Mouse (Mus musculus): ENCODE measurements around the gene Cnpy2.
A peak's percentile ranks its signal among the peaks of the same experiment; 100 is the strongest.
"Not testable (repeated sequence)": the region's sequence is repeated elsewhere in the genome, so short reads cannot be mapped to it uniquely, and the experiment has no call there.

Cnpy2 gene

DNA sequence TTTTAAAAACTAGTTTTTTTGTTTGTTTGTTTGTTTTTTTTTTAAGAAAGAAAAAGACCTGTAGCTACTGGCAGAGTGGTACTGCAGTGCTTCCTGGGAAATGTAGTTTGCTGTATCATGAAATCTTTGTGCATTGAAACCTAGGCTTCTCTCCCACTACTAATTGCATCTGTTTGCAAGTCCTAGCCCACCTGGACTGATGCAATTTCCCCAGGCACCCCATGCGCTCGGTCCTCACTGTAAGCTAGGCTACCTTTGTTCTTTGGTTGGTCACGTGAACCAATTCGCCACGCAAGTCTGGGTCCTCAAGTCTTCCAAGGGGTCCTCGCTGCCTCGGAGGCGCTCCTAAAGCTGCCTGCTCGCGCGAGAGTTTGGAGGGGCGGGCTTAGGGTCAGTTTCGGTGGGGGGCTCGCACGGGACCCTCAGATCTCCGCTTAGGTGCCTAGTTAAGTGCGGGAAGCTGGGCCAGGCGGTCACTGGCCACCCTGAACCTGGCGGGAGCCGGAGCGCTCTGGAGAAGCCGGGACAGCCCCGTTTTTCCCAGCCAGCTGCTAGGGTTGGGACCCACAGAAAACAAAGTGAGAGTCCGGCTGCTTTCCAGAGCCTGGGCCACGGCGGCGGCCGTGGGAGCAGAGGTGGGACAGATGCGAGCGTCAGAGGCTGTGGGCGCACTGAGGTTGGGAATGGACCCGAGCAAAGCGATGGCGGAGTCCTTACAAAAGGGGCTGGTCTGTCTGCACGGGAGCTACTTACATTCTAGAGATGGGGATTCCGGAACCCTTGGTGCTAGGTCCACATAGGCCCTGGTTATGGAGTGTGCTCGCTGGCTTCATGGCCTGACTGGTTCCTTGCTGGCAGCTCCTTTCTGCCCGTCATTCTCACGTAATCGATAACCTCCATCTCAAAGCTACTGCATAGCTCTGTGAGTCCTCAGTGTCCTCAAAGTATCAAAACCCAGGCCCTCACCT lies at the start of gene Cnpy2:
TSS of gene Cnpy2 (plus strand) at position 319 of the 968 bp plus-strand sequence.
- DNase-seq (ENCODE audit: inconsistent age in 2 of 2, low spot score in 1 of 2): peak; percentile 87 to 97

- DNase-seq (ENCODE audit: inconsistent age in 2 of 2, low spot score in 1 of 2): not testable (repeated sequence)
Measured at GRCm38 (mm10) chr10:128272819-128273439, 49.3 kb upstream of the Cnpy2 start.

DNA sequence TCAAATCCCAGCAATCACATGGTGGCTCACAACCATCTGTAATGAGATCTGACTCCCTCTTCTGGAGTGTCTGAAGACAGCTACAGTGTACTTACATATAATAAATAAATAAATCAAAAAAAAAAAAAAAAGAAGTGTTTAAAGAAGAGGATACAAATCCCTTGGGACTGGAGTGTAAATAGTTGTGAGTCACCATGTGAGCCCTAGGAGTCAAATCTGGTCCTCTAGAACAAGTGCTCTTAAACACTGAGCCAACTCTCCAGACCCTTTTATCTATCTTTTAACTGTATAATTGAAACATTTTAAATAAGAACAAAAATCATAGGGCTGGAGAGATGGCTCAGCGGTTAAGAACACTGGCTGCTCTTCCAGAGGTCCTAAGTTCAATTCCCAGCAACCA lies 46.9 kb upstream of the Cnpy2 start:
- not testable (repeated sequence) for DNase-seq (ENCODE audit: inconsistent age in 2 of 2, low spot score in 1 of 2)

DNA sequence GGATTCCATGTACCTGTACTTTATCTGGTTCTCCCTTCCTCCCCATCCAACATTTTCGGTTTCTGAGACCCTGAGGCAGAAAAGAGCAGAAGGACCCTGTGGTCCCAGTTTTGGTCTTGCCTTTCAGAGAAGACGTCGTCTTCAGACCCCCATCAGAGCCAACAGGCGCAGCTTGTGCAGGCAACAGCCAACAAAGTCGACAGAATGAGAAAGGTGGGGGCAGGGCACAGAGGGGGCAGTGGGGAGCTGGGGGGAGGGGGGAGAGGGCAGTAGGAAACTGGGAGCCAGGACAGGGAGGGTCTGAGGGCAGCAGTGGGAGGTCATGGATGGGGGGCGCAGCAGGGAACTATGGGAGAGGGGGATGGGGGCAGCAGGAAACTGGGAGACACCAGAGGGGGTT lies 44.1 kb upstream of the Cnpy2 start:
- DNase-seq (ENCODE audit: inconsistent age in 2 of 2, low spot score in 1 of 2): no peak

DNA sequence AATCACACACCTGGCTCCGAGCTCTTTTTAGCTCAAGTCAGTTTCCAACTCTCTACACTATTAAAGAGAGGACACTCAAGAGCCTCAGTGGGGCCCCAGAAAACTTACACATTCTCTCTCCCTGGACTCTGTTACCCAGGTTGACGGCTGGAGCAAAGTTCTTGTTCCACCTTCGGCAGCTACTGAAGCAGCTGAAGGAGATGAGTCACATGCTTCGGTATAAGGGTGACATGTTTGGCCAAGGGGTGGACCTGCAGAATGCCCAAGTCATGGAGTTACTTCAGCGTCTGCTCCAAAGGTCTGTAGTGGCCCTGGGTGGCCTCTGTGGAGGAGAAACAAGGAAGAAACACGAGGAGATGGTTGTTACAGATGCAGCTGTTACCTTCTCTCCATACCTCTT lies 41.3 kb upstream of the Cnpy2 start:
- DNase-seq (ENCODE audit: inconsistent age in 2 of 2, low spot score in 1 of 2): no peak

DNA sequence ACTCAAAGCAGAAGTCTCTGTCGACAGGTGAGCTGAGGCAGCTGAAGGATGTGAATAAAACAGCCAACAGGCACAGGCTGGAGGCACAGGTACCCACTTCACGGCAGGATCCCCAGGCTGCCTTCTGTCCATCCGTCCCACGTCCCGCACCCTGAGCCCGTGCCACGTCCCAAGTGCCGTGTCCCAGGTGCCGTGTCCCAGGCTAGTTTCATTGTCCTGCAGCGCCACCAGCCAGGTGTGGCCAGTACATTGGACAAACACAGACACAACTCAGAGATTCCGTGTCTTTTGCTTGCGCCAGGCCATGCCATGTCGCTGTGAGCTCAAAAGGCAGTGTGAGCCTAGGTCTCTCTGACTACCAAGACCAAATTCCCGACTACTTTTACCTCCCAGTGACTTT lies 40.6 kb upstream of the Cnpy2 start:
- DNase-seq (ENCODE audit: inconsistent age in 2 of 2, low spot score in 1 of 2): no peak

DNA sequence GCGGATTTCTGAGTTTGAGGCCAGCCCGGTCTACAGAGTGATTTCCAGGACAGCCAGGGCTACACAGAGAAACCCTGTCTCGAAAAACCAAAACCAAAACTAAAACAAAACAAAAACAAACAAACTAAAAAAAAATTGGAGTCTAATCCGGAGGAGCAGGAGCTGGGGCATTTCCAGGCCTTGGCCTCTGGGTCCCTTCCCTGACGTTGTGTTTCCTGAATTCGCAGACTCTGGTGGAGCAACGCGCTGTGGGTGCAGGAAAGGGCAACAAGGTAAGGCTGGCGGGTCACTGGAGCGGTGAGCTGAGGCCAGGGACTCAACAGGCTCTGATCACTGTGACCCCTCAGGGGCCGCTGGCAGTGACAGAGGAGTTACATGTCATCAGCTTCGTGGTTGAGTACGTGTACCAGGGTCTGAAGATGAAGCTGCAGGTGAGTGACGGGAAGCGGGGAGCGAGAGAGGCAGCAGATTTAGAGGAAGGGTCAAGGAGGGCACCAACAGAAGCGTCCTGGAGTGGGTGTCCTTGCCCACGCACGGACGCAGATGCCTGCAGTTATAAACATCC lies 39.3 kb upstream of the Cnpy2 start:
- peak in 1 of 2 experiments; percentile 54 for DNase-seq (ENCODE audit: inconsistent age in 2 of 2, low spot score in 1 of 2)

DNA sequence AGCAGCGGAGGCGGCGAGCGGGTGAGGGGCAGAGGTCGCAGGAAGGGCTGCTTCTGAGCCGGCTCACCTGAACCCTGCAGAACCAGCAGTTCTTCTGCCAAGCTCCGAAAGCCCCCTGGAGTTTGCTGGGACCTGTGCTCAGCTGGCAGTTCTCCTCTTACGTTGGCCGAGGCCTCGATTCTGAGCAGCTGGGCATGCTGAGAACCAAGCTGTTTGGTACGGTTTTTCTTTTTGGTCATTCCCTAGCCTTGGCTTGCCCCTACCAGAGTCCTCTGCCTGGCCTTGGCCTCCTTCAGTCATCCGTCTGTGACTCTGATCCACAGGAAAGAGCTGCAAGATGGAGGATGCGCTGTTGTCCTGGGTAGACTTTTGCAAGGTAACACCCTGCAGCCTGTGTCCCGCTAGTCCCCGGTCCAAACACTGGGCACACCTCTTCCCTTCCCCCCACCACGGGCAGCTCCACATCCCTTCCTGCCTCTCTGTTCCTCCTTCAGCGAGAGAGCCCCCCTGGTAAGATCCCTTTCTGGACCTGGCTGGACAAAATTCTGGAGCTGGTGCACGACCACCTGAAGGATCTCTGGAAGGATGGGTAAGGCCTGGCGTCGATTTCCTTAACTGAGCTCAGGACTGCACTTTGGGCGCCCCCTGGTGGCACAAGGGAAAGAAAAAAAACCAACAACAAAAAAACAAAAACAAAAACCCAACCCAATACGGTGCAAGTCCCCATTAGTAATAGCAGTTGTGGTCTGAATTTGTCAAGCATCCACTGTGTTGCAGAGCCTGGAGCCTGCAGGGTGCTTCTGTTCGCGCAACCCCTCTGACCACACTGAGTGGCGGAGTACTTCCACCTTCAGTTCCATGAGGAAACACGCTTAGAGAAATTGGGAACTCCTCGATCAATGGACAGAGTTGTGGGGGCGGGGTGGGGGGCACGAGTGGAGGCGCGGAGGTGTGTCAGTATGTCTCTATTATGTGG lies 38.4 kb upstream of the Cnpy2 start:
- peak; percentile 63 to 90 for DNase-seq (ENCODE audit: inconsistent age in 2 of 2, low spot score in 1 of 2)

GRCm38 (mm10) chr10:128290594-128290993 lies 31.7 kb upstream of the Cnpy2 start:
- not testable (repeated sequence) for DNase-seq (ENCODE audit: inconsistent age in 2 of 2, low spot score in 1 of 2)

DNA sequence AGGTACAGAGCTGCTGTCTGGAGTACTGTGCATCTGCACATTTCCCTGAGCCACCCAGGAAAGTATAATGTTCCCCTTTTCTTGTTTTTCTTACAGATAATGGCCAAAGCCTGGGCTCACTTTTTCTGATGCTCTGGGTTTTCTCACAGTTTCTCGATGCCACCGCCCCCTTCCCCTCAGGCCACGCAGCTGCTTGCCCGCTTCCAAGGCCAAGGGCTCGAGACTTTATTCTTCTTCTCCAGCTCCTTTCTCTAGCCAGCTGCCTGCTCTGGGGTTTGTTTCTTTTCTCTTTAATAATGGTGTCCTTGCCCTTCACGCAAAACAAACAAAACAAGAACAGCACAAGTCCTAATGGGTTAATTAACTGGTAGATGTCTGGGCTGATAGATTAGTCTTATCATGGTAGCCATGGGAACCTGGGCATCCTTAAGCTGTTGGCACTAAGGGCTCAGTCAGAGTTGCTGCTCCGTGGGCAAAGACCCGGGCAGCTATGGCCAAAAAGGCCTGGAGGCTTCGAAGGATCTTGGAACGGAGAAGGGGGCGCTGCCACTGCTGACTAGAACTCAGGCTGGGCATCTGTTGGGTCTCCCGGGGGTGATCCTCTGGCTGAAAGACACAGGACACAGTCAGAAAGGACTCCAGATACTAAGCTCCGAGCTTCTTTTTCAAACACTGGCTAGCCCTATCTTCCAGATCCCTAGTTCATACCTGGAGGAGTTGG lies 25.7 kb upstream of the Cnpy2 start:
- no peak for DNase-seq (ENCODE audit: inconsistent age in 2 of 2, low spot score in 1 of 2)

- DNase-seq (ENCODE audit: inconsistent age in 2 of 2, low spot score in 1 of 2): peak in 1 of 2 experiments; percentile 81
Measured at GRCm38 (mm10) chr10:128297221-128297620, 25.0 kb upstream of the Cnpy2 start.

GRCm38 (mm10) chr10:128297622-128298021 lies 24.6 kb upstream of the Cnpy2 start:
- peak in 1 of 2 experiments; percentile 70 for DNase-seq (ENCODE audit: inconsistent age in 2 of 2, low spot score in 1 of 2)

DNA sequence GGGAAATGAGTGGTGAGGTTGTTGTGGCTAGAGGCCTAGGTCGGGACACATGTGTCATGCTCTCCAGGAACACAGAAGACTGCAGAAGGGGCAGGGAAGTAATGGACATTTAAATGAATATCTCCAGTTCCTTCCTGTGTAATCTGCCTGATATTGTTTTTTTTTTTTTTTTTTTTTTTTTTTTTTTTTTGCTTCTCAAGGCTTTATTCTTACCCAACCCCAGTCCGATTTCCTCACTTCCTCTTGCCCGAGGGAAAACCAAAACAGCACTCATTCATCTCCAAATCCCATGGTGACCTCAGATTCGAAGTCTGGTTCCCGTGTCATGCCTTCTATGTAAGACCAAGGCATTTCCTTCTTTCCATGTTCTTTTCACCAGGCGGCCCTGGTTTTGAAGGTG lies 24.0 kb upstream of the Cnpy2 start:
- DNase-seq (ENCODE audit: inconsistent age in 2 of 2, low spot score in 1 of 2): peak in 1 of 2 experiments; percentile 64

DNA sequence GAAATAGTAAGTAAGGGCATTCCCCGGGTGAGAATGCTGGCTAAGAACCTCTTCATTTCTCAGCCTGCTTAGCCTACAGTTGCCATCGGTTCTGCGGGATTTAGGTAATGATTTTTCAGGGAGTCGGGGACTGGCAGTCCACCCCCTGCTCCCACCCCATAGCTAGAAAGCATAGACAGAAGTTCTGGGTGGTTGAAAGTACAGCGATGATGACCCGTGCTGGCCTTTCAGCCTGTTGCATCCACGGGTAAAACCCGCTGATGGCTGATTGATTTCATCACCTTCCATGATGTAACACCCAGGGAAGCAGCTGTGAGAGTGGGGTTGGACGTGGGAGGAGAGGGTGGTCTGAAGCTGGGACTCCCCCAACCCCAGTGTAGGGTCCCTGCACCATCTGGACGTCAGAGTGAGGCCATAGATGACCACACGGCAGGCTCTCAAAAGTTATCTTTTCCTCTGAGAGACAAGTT lies 23.5 kb upstream of the Cnpy2 start, which contains the start of gene Il23a:
TSS of gene Il23a (minus strand) at position 51 of the 470 bp plus-strand sequence.
- DNase-seq (ENCODE audit: inconsistent age in 2 of 2, low spot score in 1 of 2): no peak

DNA sequence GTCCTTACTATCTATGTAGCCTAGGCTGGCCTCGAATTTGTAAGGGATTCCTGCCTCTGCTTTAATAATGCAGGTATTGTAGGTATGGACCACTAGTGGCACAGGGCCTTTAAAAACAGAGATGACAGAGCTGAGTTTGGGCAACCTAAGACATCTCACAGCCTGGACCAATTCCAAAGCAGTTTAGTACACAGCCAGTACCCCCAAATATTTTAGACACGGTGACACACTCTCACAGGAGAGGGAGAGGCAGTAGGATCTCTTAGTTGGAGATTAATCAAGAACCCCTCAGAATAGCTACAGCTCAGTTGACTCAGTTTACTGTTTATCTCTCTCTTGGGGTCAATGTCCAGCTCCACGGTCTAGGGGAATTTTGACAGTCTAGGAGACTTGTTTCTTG lies 19.9 kb upstream of the Cnpy2 start:
- DNase-seq (ENCODE audit: inconsistent age in 2 of 2, low spot score in 1 of 2): no peak

DNA sequence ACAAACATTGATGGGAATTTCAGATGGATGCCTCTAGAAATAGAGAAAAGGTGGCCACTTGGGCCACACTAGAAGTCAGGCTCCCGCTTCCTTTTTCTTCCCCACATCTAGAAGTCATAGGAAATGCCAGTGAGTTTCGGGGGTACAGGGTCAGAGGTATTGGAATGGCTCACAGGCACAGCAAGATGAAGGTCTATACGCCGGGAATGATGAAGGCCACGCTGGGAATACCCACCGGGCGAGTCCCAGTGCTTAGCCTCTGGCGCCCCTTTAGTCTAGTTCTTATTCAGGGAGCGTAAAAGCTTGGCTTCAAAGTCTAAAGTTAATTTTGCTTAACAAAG lies 19.5 kb upstream of the Cnpy2 start:
- no peak for DNase-seq (ENCODE audit: inconsistent age in 2 of 2, low spot score in 1 of 2)

DNA sequence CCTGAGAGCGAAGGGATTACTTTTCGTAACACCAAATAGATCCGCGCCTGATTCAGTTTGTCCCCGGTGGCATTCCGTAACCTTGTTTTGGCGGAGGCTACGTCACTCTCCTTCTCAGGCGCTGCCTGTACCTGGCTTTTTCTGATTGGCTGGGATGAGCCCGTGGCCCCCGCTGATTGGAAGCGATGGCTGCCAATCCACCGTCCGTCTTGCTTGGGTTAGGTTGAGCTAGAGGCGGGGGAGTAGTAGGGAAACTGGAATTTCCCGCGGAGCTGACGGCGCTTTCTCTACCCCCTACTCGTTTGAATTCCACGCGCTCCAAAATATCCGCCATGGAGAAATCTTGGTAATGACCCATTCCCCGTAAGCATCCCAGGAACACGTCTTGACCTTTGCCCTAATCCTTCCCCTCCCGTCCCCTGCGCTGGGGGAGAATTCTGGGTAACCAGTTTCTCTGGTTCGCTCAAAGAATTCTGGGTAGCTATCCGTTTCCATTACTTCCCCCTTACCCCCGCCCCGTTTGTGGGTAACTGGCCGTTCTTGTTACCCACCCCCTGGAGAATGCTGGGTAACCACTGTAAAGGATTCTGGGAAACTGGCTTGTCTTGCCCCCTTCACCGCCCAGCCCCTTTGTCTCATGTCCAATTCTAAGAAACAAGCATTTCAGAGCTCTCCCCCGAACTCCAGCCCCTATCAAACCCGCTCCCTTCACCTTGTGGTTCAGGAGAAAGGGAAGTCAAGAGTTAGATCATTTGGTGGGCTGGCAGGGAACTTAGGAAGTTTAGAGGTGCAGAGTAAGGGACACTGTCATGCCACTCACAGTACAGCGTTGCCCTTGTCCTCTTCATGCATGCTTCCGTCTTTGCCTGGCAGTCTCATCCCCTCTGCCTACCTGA lies 18.9 kb upstream of the Cnpy2 start, which contains the start of gene Pan2:
TSS of gene Pan2 (plus strand) at position 210 of the 896 bp plus-strand sequence.
- peak; percentile 99 to 100 for DNase-seq (ENCODE audit: inconsistent age in 2 of 2, low spot score in 1 of 2)

DNA sequence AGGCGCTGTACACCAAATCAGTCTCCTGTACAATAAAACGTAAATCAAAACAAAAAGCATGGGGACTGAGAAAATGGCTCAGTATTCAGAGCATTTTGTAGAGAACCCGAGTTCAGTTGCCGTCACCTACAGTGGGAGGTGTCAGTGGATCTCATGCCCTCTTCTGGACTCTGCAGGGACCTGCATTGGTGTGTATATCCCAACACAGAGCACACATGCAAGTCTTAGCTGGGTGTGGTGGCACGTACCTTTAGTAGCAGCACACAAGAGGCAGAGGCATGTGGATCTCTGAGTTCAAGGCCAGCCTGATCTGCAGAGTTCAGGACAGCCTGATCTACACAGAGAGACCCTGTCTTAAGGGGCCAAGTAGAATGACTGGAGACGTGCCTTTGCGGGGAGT lies 12.6 kb upstream of the Cnpy2 start:
- DNase-seq (ENCODE audit: inconsistent age in 2 of 2, low spot score in 1 of 2): no peak

DNA sequence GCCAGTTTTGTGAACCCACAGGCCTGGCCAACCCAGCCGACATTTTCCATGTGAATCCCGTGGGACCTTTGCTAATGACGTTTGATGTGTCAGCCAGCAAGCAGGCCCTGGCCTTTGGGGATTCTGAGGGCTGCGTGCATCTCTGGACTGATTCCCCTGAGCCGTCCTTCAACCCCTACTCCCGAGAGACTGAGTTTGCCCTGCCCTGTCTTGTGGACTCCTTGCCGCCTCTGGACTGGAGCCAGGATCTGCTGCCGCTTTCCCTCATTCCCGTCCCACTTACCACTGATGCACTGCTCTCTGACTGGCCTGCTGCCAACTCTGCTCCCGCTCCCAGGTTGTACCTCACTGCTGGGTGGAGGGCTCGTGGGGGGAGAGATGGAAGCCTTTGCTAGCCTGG lies 12.1 kb upstream of the Cnpy2 start:
- peak; percentile 73 to 88 for DNase-seq (ENCODE audit: inconsistent age in 2 of 2, low spot score in 1 of 2)
